Mouse (Mus musculus): ENCODE measurements at regions not wholly inside any gene's neighbourhood (a gene's known extent, or its start where the extent isn't known, plus 50 kb on each side); places are given as distances from the start of the nearest gene placed in this dataset.

DNA sequence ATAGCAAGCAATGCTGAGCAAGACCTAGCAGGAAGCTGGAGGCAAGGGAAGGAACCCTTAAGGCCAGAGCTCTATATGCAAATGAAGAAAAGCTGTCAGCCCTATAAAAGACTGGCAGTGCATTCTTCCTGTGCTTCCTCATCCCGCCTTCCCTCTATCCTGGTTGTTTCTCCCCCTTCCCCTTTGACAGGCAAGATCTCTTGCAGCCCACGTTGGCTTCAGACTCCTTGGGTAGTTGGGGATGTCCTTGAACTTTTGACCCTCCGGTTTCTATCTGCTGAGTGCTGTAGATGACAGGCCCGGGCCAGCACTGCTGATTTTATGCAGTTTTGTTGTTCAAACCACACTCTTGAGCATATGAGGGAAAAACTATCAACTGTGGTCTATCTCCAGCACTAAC lies 68.1 kb downstream of the Phlda1 start:
- TF ChIP-seq MAX (IDR thresholded peaks at IDR 0.05; ENCODE audit: low read length) (no peak), BHLHE40 (IDR thresholded peaks at IDR 0.05; ENCODE audit: low read depth, low read length) (no peak), CTCF (conservative IDR thresholded peaks at IDR 0.05 in 1 of 2, IDR thresholded peaks at IDR 0.05 in 1 of 2; ENCODE audit: low read depth in 2 of 2, low read length in 2 of 2) (no peak), POLR2A (IDR thresholded peaks at IDR 0.05; ENCODE audit: low read depth, low read length) (no peak), TCF12 (IDR thresholded peaks at IDR 0.05; ENCODE audit: low read depth, low read length) (no peak), CHD1 (IDR thresholded peaks at IDR 0.05; ENCODE audit: low read depth, low read length) (no peak), E2F4 (IDR thresholded peaks at IDR 0.05; ENCODE audit: insufficient replicate concordance, low read depth, low read length) (no peak), MAZ (IDR thresholded peaks at IDR 0.05; ENCODE audit: low read depth, low read length) (no peak), MXI1 (IDR thresholded peaks at IDR 0.05; ENCODE audit: low read depth, low read length) (no peak), JUN (IDR thresholded peaks at IDR 0.05; ENCODE audit: insufficient read depth, low read depth, low read length) (no peak), HCFC1 (IDR thresholded peaks at IDR 0.05; ENCODE audit: low read depth, low read length) (no peak), POLR2AphosphoS2 (IDR thresholded peaks at IDR 0.05; ENCODE audit: low read depth, low read length) (no peak), USF1 (IDR thresholded peaks at IDR 0.05; ENCODE audit: low read depth, low read length) (no peak), CHD2 (IDR thresholded peaks at IDR 0.05; ENCODE audit: low read length) (no peak)
